Mouse (Mus musculus) olfactory bulb, adult 2 months (tissue): ENCODE measurements around the gene Clock.

Source experiments
- CTCF ChIP-seq: fragments of 200-500 bp; IDR thresholded peaks from 2 replicates; pipeline ENCODE4 v1.5.1; 2012; ENCODE audit warnings: low read depth, mild to moderate bottlenecking, low read length, moderate library complexity; ENCODE audit not compliant: insufficient read depth
- POLR2A ChIP-seq: fragments of 200-500 bp; IDR thresholded peaks from 2 replicates; pipeline ENCODE4 v1.6.1; 2012; ENCODE audit warnings: mild to moderate bottlenecking, low read depth, low read length, moderate library complexity; ENCODE audit not compliant: insufficient read depth

- no peak for TF ChIP-seq CTCF
- peak; percentile 67 for TF ChIP-seq POLR2A
Observed at GRCm38 (mm10) chr5:76304452-76305341, at the start of gene Clock.
